Mouse (Mus musculus) embryonic fibroblast, embryonic 13.5 days (primary cell): Measurements from ENCODE around the gene Tcte1.

Source experiments
- CTCF ChIP-seq: IDR thresholded peaks from 2 replicates; pipeline ENCODE4 v1.5.1; 2011; ENCODE audit warnings: mild to moderate bottlenecking, control low read depth, low read length, moderate library complexity, borderline replicate concordance; ENCODE audit not compliant: insufficient read depth
- POLR2A ChIP-seq: IDR thresholded peaks from 2 replicates; pipeline ENCODE4 v1.6.1; 2011; ENCODE audit warnings: low read depth, mild to moderate bottlenecking, control low read depth, low read length, moderate library complexity

DNA sequence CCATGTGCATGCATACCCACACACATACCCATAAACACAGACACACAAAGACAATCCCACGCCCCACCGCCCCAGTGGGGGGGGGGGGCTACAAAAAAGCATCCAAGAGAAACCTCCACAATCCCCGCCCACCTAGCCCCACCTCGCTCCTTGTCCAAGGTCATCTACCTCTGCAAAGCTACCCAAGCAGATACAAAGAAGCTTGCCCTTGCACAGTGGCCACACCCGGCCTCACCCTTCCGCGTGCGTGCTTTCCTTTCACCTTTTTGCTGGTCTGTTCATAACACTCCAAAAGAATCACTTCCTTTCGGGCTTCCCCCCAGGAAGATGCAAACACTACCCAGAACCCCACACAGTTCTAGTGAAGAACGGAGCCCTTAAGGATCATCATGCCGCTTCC, 27.8 kb upstream of the Tcte1 start:
- no peak for TF ChIP-seq POLR2A
- TF ChIP-seq CTCF: no peak
